Mouse (Mus musculus) forebrain, embryonic 13.5 days (tissue): ENCODE results near the gene Mettl23. TPM values are rescaled to one million over a fixed set of nuclear protein-coding genes. Genes with fewer than 3 reads are reported as not detected.

ENCODE experiments used
- ATAC-seq: fragments of 200-750 bp; cut with Nextera tagmentation; 2 replicates; pipeline ENCODE4 v1.8.0; 2017
- H3K27ac ChIP-seq: fragments of 300-500 bp; sonication (generic); 2 replicates; pipeline ENCODE4 v1.5.1; 2015; ENCODE audit warnings: inconsistent platforms, mild to moderate bottlenecking, moderate library complexity
- H3K27me3 ChIP-seq: fragments of 300-500 bp; sonication (generic); 2 replicates; pipeline ENCODE4 v1.6.1; 2015; ENCODE audit warnings: mild to moderate bottlenecking, inconsistent platforms
- H3K36me3 ChIP-seq: fragments of 300-500 bp; sonication (generic); 2 replicates; pipeline ENCODE4 v1.6.1; 2015; ENCODE audit warnings: mild to moderate bottlenecking, inconsistent platforms; ENCODE audit not compliant: poor library complexity, severe bottlenecking
- H3K4me1 ChIP-seq: fragments of 300-500 bp; sonication (generic); 2 replicates; pipeline ENCODE4 v1.6.1; 2015; ENCODE audit warnings: inconsistent platforms
- H3K4me2 ChIP-seq: fragments of 300-500 bp; sonication (generic); 2 replicates; pipeline ENCODE4 v1.6.1; 2015; ENCODE audit warnings: inconsistent platforms, mild to moderate bottlenecking, moderate library complexity
- H3K4me3 ChIP-seq: fragments of 300-500 bp; sonication (generic); 2 replicates; pipeline ENCODE4 v1.5.1; 2015; ENCODE audit warnings: mild to moderate bottlenecking, inconsistent platforms
- H3K9ac ChIP-seq: fragments of 300-500 bp; sonication (generic); 2 replicates; pipeline ENCODE4 v1.6.1; 2015; ENCODE audit warnings: mild to moderate bottlenecking, inconsistent platforms
- H3K9me3 ChIP-seq: fragments of 300-500 bp; sonication (generic); replicated peaks from 2 replicates; pipeline ENCODE4 v1.6.1; 2016; ENCODE audit warnings: inconsistent platforms
- WGBS: fragments of 180-500 bp; shearing (Covaris S2); methylation state at CpG from one replicate; pipeline ENCODE4 v1.1.7; 2015; 5-methylcytosine and 5-hydroxymethylcytosine counted together
- polyA plus RNA-seq: library from polyadenylated mRNA; unstranded; fragments of >200 nt; fragmentation: Nextera tagmentation; extraction: Ambion mirVana; gene quantifications from 2 replicates; pipeline ENCODE4 v1.2.1, GENCODE M21; 2015

Gene Mettl23
- polyA plus RNA-seq, 1 experiment from 2014 or later = 83.6 TPM

DNA sequence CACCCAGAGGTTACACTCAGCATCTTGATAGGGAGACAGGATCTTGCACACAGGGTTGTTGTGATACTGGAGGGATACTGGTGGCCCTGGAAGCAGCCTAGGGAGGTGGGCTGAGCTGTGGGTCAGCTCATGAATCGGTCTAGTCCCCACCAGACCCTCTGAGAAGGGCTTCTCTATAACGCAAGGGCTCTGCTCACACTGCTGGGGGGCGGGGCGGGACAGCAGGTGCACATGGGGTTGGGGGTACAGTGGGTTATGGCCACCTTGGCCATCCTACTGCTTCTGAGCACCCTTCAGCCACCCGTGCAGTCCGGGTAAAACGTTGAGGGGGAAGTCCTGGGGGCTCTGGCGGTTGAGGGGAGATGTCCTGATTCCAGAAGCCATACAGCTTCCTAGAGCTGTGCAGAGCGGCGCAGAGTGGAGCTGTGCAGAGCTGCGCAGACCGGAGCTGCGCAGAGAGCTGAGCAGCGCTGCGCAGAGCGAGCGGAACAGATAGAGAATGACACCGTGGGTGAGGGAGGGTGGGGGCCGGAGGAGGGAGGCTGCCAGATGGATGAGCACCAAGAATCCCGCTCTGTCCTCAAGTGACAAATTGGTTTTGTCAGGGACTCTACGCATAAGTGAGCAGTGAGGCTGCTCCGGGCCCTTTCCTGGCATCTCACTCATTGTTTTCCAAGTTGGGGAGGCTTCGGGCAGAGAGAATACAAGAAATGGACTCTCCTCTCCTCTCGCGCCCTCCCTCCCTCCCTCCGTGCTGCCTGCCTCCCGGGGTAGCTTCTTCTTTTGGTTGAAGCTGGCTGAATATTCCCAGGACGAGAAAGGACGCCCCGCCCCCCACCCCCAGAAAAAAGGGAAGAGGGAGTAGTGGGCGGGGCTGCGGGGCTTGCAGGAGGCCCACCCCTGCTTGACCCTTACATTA, 31.8 kb upstream of the Mettl23 start:
- H3K27me3 ChIP-seq = no peaks in the 10 kb centered on the region
- ATAC-seq = peak; percentile 94
- peak overlapping the region; percentile 69 for H3K4me2 ChIP-seq
- H3K9ac ChIP-seq = peak overlapping the region; percentile 62
- H3K9me3 ChIP-seq = no peaks in the 10 kb centered on the region
- H3K36me3 ChIP-seq = no peaks in the 10 kb centered on the region
- peak overlapping the region; percentile 38 for H3K4me3 ChIP-seq
- H3K27ac ChIP-seq = peak overlapping the region; percentile 96
- 3% methylated on average over 31 of the region's 32 CpGs for WGBS
- peaks cover 72% of the 10 kb centered on the region for H3K4me1 ChIP-seq

DNA sequence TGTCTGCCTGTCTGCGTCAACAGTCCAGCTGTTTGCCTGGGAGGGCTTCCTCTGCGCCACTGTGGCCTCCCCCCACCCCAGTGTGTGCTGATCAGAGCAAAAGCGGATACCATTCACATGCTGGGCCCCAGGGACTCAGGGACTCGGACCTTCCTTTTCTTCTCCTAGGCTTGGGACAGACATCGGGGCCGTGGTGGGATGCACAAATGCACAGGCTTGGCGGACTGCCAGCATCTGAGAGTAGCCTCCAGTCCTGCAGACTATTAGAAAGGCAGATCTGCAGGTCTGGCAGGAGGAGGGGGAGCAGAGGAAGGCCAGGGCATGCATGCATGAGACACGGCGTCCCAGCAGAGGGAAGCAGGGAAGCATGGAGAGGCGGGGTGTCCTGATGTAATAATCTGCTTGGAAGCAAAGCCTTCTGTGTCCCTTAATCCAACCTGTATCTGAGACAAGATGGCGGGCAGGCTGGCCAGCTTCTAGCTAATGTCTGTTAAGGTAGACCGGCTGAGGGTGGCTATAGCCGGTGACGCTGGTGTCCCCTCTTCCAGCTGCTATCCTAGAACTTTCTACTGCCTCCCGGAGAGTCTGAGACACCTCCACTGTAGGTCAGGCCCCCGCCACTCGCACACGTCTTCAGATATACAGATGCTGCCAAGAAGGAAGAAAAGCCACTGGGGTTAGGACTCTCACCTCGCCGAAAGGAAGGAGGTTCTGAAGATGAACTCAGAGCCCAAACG, 30.1 kb upstream of the Mettl23 start:
- H3K36me3 ChIP-seq = no peaks in the 10 kb centered on the region
- H3K9ac ChIP-seq = peak overlapping the region; percentile 7; the same call in 1 of the 2 replicates
- H3K9me3 ChIP-seq = no peaks in the 10 kb centered on the region

DNA sequence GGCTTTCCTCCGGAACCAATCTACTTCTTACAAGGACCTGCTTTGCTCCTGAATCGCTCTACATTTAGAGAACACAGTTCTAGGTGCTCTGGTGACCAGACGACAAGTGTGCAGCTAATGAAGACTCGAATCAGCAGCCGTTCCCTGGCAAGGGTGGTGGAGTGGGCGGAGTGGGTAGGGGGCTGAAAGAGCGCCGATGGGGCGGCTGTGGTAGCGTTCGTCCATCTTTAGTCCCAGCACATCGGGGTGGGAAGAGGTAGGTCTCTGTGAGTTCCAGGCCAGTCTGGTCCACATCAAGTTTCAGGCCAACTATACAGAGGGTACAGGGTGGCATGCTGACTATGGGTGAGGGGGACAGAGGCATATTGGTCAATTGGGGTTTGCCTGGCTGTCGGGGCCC, 29.5 kb upstream of the Mettl23 start:
- peaks cover 60% of the 10 kb centered on the region for H3K4me1 ChIP-seq
- peak overlapping the region; percentile 96 for H3K27ac ChIP-seq
- ATAC-seq = no peak
- no peaks in the 10 kb centered on the region for H3K36me3 ChIP-seq
- H3K9ac ChIP-seq = peak overlapping the region; percentile 7
- H3K4me3 ChIP-seq = no peak overlapping the region
- 74% methylated on average over 13 of the region's 13 CpGs for WGBS
- no peaks in the 10 kb centered on the region for H3K27me3 ChIP-seq
- H3K4me2 ChIP-seq = no peak overlapping the region
- no peaks in the 10 kb centered on the region for H3K9me3 ChIP-seq

More for the DNA sequence above, 30.1 kb upstream of the Mettl23 start:
- Histone ChIP-seq H3K4me3 (no peak overlapping the region), H3K27me3 (no peaks in the 10 kb centered on the region), H3K4me2 (peak overlapping the region; percentile 20; the same call in 1 of the 2 replicates), H3K4me1 (peaks cover 66% of the 10 kb centered on the region), H3K27ac (peak overlapping the region; percentile 96)
- no peak for ATAC-seq
- 40% methylated on average over 20 of the region's 21 CpGs for WGBS

DNA sequence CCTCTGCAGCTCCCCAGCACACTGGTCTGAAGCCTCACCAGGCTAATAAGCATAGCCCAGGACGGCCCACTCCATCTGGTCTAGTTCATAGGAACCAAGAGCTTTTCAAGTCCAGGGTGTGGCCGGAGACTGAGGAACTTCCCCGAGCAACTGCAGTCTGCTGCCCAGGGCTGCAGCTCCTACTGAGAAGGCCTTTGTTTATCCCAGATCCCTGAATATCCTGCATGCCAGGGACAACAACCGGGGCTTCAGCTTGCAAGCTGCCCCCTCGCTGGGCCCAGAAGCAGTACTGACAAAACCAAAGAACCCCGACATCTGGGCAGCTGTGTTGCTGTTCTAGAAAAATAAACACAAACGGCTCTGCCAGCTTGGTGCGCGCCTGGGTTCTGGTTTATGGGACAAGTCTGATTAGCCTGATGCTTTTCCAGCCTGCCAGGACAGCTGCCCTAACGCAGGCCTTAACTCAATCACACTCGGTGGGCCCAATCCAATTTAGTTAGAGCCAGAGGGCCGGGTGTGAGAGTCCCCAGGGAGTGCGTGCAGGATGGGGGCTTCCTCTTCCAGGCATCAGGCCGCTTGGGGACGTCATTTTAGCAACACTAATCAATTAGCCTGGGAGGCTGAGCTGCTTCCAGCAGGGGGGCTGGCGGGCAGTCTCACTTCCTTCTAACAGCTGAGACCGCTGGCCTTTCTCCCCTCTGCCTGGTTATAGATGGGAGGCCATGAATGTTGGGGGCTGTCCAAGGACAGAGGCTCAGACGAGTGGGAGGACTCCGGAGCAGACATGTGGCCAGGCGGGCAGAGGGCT, 28.8 kb upstream of the Mettl23 start:
- H3K4me1 ChIP-seq = peaks cover 55% of the 10 kb centered on the region
- H3K4me2 ChIP-seq = peak overlapping the region; percentile 25
- no peak for ATAC-seq

DNA sequence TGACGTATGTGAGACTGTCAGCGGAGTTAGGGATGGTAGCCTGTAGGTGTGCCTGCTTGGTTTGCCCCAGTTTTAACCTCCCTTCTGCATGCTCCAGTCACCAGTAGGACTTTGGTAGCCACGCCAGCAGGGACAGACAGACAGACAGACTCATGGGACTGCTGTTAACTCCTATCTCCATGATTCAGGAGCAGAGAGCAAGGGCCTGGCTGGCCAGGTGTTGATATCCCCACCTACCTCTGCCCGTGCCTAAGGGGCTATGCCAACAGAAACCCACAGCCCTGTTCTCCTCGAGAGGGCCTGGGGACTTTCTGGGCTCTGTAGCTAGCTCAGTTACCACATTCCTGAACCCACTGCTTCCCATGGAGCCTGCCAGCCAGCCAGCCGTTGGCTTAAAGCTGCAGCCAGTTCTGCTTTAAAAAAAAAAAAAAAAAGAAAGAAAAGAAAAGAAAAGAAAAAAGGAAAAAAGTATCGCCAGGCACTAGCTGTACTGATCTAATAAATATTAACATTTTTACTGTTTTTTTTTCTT, 28.1 kb upstream of the Mettl23 start:
- H3K4me2 ChIP-seq = peak overlapping the region; percentile 25; the same call in 1 of the 2 replicates
- no peak for ATAC-seq
- 0 out of 2 replicates have a peak overlapping the region, but pooled peaks have one; percentile 7 for H3K9ac ChIP-seq
- WGBS = 24% methylated on average over 7 of the region's 7 CpGs
- no peaks in the 10 kb centered on the region for H3K36me3 ChIP-seq
- no peak overlapping the region for H3K4me3 ChIP-seq
- H3K9me3 ChIP-seq = no peaks in the 10 kb centered on the region
- peak overlapping the region; percentile 96 for H3K27ac ChIP-seq
- H3K4me1 ChIP-seq = peaks cover 52% of the 10 kb centered on the region
- H3K27me3 ChIP-seq = no peaks in the 10 kb centered on the region

More for the DNA sequence above, 28.8 kb upstream of the Mettl23 start:
- Histone ChIP-seq H3K4me3 (no peak overlapping the region), H3K36me3 (no peaks in the 10 kb centered on the region), H3K9me3 (no peaks in the 10 kb centered on the region), H3K27me3 (no peaks in the 10 kb centered on the region), H3K27ac (peak overlapping the region; percentile 96), H3K9ac (peak overlapping the region; percentile 7)
- 4% methylated on average over 20 of the region's 20 CpGs for WGBS

DNA sequence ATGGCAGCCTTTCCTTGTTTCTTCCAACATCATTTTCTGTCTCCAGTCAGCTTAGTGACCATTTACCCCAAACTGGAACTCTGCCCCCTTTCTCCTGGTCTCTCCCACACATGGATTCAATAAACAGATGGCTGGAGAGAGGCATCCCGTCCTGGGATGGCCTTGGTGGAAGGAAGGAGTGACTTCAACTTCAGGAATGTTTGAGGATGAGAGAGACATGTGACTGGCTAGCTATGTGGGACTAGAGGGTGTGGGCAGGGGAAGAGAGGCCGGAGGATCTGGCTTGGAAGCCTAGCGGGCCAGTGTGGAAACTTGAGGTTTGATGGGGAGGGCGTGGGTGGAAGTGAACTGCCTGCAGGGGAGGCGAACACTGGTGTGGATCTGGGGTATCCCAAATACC, 26.3 kb upstream of the Mettl23 start:
- WGBS = 88% methylated on average over 5 of the region's 5 CpGs
- no peak for ATAC-seq
- Histone ChIP-seq H3K9me3 (no peaks in the 10 kb centered on the region), H3K27ac (no peak overlapping the region), H3K4me1 (peaks cover 44% of the 10 kb centered on the region), H3K9ac (no peak overlapping the region), H3K36me3 (no peaks in the 10 kb centered on the region), H3K27me3 (no peaks in the 10 kb centered on the region), H3K4me3 (no peak overlapping the region), H3K4me2 (no peak overlapping the region)

DNA sequence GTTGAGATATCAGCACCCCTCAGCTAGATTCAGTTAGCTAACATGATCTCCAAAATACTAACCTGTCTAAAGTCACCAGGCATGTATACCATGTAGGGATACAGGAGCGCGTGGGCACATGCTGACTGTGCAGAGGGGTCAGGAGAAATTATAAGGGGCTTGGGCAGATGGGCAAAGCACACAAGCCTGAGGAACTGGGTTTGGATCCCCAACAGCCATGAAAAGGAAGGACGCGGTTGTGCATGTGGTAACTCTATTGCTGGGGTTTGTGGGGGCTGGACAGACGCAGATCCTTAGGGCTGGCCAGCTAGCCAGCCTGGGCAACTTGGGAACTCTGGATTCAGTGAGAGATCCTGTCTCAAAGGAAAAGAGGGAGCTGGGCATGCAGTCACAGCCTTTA, 25.5 kb upstream of the Mettl23 start:
- H3K4me2 ChIP-seq = no peak overlapping the region
- H3K4me1 ChIP-seq = peaks cover 38% of the 10 kb centered on the region
- ATAC-seq = no peak
- H3K27ac ChIP-seq = no peak overlapping the region
- no peaks in the 10 kb centered on the region for H3K9me3 ChIP-seq
- WGBS = 93% methylated on average over 5 of the region's 5 CpGs
- no peak overlapping the region for H3K4me3 ChIP-seq
- H3K36me3 ChIP-seq = no peaks in the 10 kb centered on the region
- no peak overlapping the region for H3K9ac ChIP-seq
- H3K27me3 ChIP-seq = no peaks in the 10 kb centered on the region

DNA sequence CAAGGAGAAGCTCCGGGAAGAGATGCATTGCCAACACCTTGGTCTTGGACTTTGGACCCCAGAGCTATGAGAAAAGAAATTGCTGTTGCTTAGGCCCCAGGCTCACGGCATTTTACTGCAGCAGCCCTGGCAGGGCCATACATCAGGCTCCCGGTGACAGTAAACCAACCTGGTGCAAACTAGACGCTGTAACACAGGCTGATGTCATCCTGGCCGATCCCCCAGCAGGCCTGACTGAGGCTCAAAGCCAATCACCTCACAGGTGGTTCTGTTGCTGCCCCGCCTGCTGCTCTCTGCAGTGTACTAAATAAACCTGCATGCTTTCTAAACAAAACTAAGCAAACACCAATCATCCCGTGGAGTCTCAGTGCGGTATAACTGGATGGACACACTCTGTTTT, 24.4 kb upstream of the Mettl23 start:
- WGBS = 74% methylated on average over 8 of the region's 8 CpGs
- Histone ChIP-seq H3K4me3 (no peak overlapping the region), H3K27me3 (no peaks in the 10 kb centered on the region), H3K9ac (no peak overlapping the region), H3K27ac (no peak overlapping the region), H3K4me1 (peaks cover 27% of the 10 kb centered on the region), H3K4me2 (no peak overlapping the region), H3K36me3 (no peaks in the 10 kb centered on the region), H3K9me3 (no peaks in the 10 kb centered on the region)
- no peak for ATAC-seq

DNA sequence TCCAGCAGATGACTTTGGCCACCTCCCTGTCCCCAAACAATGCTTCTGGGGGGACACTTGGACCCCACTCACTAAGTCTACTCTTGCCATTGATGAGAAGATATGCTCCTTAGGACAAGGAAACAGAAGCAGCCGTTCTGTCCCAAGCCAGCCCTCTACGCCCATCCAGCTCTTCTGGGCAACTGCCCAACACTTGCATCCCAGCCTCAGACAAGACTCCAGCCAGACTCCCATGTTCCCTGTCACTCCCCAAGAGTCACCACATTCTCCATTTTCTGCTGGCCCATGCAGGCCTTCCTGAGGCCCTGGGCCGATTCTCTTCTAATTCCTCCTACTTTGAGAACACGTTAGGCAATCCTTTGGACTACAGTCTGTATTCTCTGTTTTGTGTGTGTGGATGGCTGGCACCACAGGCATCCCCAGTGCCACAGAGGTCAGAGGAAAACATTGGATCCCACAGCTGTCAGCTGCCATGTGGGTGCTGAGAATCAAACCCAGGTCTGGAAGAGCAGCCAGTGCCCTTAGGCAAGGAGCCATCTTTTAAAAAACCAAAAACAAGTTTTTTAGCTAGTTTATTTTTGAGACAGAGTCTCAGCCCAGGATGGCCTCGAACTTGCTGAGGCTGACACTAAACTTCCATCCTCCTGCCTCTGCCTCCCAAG, 23.0 kb upstream of the Mettl23 start:
- H3K27ac ChIP-seq = no peak overlapping the region
- H3K36me3 ChIP-seq = no peaks in the 10 kb centered on the region
- peak overlapping the region; percentile 21; the same call in 1 of the 2 replicates for H3K9ac ChIP-seq
- no peak overlapping the region for H3K4me3 ChIP-seq
- H3K9me3 ChIP-seq = no peaks in the 10 kb centered on the region
- no peak overlapping the region for H3K4me2 ChIP-seq
- no peak for ATAC-seq
- no peaks in the 10 kb centered on the region for H3K27me3 ChIP-seq
- peaks cover 13% of the 10 kb centered on the region for H3K4me1 ChIP-seq
- 85% methylated on average over 5 of the region's 5 CpGs for WGBS

DNA sequence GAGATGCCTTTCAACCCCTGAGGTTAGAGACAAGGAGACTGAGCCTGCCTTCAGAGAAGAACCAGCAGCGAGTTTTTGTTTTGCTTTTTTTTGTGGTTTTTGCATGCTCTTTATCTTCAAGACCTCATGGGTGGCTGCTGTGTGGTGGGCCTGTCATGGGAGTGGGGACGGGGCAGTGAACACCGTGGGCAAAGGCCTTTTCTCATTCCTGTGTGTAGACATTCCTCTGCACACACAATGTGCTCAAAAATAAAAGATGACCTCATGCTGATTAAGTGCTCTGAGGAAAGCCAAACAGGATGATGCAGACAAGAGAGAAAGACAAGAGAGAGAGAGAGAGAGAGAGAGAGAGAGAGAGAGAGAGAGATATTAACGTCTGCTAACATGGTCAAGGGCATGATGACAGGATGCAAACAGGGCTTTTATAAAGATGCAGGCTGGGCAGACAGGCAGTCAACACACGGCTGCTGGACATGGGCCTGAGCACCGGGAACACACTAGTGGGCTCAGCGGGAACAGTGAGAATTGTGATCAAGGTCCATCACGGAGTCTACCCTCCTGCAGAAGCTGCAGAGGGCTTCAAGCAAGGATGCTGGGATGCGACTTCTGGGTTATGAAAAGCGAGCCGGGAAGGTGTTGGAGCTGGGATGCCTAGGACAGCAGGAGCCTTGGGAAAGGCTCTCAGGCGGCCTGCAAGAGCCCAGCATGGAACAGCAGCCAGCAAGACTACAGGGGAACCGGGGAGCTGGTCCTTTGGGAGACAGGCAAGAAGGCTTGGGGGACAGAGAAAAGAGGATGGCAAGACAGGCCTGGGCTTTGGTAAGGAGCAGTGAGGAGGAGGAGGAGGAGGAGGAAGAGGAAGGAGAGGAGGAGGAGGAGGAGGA, 21.8 kb upstream of the Mettl23 start:
- no peak overlapping the region for H3K4me2 ChIP-seq
- H3K36me3 ChIP-seq = no peaks in the 10 kb centered on the region
- H3K4me3 ChIP-seq = no peak overlapping the region
- H3K9me3 ChIP-seq = no peaks in the 10 kb centered on the region
- no peak for ATAC-seq
- no peaks in the 10 kb centered on the region for H3K27me3 ChIP-seq
- no peak overlapping the region for H3K9ac ChIP-seq
- H3K4me1 ChIP-seq = peaks cover 16% of the 10 kb centered on the region
- H3K27ac ChIP-seq = no peak overlapping the region; the same call in 1 of the 2 replicates
- WGBS = 56% methylated on average over 13 of the region's 13 CpGs
